Mouse (Mus musculus) C2C12 (cell line): ENCODE measurements around the gene Tpm1. TPM values are rescaled to one million over a fixed set of nuclear protein-coding genes. Genes with fewer than 3 reads are reported as not detected.
A peak's percentile ranks its signal among the peaks of the same experiment; 100 is the strongest.

Experiments
- H3K27me3 ChIP-seq: one replicate; pipeline ENCODE4 v1.6.1; 2011; ENCODE audit not compliant: control insufficient read depth, insufficient read depth, insufficient read length
- H3K36me3 ChIP-seq: one replicate; pipeline ENCODE4 v1.6.1; 2011; ENCODE audit not compliant: control insufficient read depth, insufficient read depth
- H3K4me3 ChIP-seq: one replicate; pipeline ENCODE4 v1.5.1; 2011; ENCODE audit warnings: mild to moderate bottlenecking, control low read depth; ENCODE audit not compliant: poor library complexity, insufficient read depth, severe bottlenecking
- H3K79me2 ChIP-seq: one replicate; pipeline ENCODE4 v1.6.1; 2011; ENCODE audit not compliant: control insufficient read depth, insufficient read depth
- H3K79me3 ChIP-seq: one replicate; pipeline ENCODE4 v1.6.1; 2011; ENCODE audit warnings: low read depth, control low read depth
- H3ac ChIP-seq: one replicate; pipeline ENCODE3; 2011; ENCODE audit warnings: low read depth; ENCODE audit not compliant: control insufficient read depth, insufficient read length
- CEBPB ChIP-seq: IDR thresholded peaks from one replicate; pipeline ENCODE4 v1.6.1; 2011; ENCODE audit warnings: low read depth, mild to moderate bottlenecking, control low read depth, moderate library complexity
- CTCF ChIP-seq: IDR thresholded peaks from one replicate; pipeline ENCODE4 v1.5.1; 2011; ENCODE audit not compliant: control insufficient read depth, insufficient read depth, insufficient read length
- FOSL1 ChIP-seq: IDR thresholded peaks from one replicate; pipeline ENCODE4 v1.8.0; 2011; ENCODE audit warnings: mild to moderate bottlenecking, low read length; ENCODE audit not compliant: poor library complexity, insufficient read depth, severe bottlenecking
- MAX ChIP-seq: IDR thresholded peaks from one replicate; pipeline ENCODE4 v1.6.1; 2011; ENCODE audit warnings: mild to moderate bottlenecking, control low read depth
- MYOD1 ChIP-seq: IDR thresholded peaks from one replicate; pipeline ENCODE4 v1.6.1; 2011; ENCODE audit warnings: low read depth; ENCODE audit not compliant: control insufficient read depth, insufficient read length
- MYOG ChIP-seq: IDR thresholded peaks from one replicate; pipeline ENCODE4 v1.6.1; 2011; ENCODE audit not compliant: control insufficient read depth, insufficient read length; ENCODE audit errors: extremely low read depth
- USF1 ChIP-seq: IDR thresholded peaks from one replicate; pipeline ENCODE4 v1.6.1; 2011; ENCODE audit warnings: low read depth, mild to moderate bottlenecking, control low read depth, moderate library complexity
- polyA plus RNA-seq: library from polyadenylated mRNA; unstranded; fragments of >200 nt; fragmentation: generic; extraction: Trizol; gene quantifications from one replicate; pipeline ENCODE4 v1.2.1, GENCODE M21; 2012; ENCODE audit warnings: missing spikeins

Gene Tpm1
- polyA plus RNA-seq, 1 experiment = 1,080 TPM

DNA sequence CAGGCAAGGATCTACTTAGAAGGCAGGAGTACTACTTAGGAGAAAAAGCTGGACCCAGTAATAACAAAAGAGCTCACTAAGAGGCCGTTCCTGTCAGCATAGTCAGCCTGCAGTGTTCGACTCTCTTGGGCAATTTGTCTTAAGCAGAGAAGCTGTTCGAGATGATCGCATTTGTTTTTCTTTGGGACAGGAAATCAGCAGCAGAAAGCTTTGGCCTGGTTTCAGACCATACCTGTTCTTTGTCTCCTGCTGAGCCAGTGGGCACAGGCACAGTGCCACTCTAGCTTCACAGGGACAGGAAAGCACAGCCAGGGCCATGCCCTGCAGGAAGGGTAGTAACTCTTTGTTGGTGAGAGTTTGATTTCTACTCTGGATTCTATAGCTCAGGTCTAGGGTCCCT lies 42.8 kb downstream of the Tpm1 start:
- TF ChIP-seq MAX (no peak), MYOD1 (no peak), CTCF (no peak), USF1 (no peak), CEBPB (no peak), FOSL1 (no peak), MYOG (no peak)
- H3K79me2 ChIP-seq = no peaks in the 10 kb centered on the region
- no peaks in the 10 kb centered on the region for H3K79me3 ChIP-seq

DNA sequence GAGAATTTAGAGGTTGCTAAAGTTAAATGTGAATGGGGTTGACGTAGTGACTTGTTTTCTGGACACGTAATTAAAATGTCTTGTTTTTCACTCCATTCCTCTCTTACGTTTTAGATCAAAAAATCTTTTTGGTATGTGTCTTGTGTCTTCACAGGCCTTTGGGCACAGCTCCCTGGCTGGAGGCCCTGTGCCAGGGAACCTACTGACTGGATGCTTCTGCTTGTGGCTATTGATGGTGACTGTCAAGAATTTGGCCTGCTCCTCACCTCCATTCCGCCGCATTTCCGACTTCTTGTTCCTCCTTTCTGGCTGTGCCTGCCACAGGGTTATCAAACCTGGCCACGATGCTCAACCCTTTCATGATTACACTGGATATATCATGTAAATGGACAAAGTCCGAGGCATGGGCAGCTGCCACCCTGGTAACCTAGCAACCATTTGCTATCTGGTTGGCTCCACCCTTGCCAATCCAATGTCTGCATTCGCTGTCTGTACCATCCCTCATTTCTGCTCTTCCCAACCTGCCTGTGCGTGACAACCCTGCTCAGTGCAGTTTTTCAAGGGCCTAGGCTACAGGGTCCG lies 44.0 kb downstream of the Tpm1 start:
- Histone ChIP-seq H3K4me3 (no peak overlapping the region), H3K79me3 (no peaks in the 10 kb centered on the region), H3K27me3 (no peaks in the 10 kb centered on the region), H3K79me2 (no peaks in the 10 kb centered on the region), H3K36me3 (no peaks in the 10 kb centered on the region), H3ac (no peak overlapping the region)
- TF ChIP-seq MYOG (no peak), MAX (no peak), MYOD1 (no peak), FOSL1 (no peak), USF1 (no peak), CTCF (no peak), CEBPB (no peak)

More for the DNA sequence above, 42.8 kb downstream of the Tpm1 start:
- Histone ChIP-seq H3ac (no peak overlapping the region), H3K36me3 (no peaks in the 10 kb centered on the region), H3K4me3 (no peak overlapping the region), H3K27me3 (no peaks in the 10 kb centered on the region)

GRCm38 (mm10) chr9:67003656-67004055 lies 45.5 kb downstream of the Tpm1 start:
- no peaks in the 10 kb centered on the region for H3K36me3 ChIP-seq
- no peak overlapping the region for H3ac ChIP-seq
- no peaks in the 10 kb centered on the region for H3K79me3 ChIP-seq
- no peaks in the 10 kb centered on the region for H3K79me2 ChIP-seq
- no peaks in the 10 kb centered on the region for H3K27me3 ChIP-seq
- no peak for TF ChIP-seq MAX
- no peak for TF ChIP-seq CTCF
- TF ChIP-seq MYOD1 = no peak
- no peak for TF ChIP-seq MYOG
- no peak for TF ChIP-seq FOSL1
- no peak for TF ChIP-seq USF1
- TF ChIP-seq CEBPB = no peak
- no peak overlapping the region for H3K4me3 ChIP-seq

DNA sequence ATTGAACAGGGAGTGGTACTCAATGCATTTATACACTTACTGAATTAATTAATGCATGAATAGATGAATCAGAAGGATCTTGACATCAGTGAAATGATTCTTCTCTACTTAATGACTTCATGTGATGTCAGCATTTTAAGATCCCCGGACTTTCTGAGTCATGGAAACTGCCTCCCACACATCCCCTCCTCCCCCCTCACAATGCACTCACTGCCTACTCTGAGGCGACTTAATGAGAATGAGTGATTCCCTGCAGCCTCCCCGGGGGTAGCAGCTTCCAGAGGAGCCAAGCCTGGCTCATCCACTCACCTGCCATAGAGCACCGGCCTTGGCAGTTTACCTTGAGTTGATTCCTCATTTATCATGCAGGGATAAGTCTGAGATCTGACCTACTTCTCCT lies 46.0 kb downstream of the Tpm1 start:
- Histone ChIP-seq H3K4me3 (no peak overlapping the region), H3K27me3 (no peaks in the 10 kb centered on the region), H3K79me3 (no peaks in the 10 kb centered on the region), H3K79me2 (no peaks in the 10 kb centered on the region), H3K36me3 (no peaks in the 10 kb centered on the region), H3ac (no peak overlapping the region)
- no peak for TF ChIP-seq FOSL1

DNA sequence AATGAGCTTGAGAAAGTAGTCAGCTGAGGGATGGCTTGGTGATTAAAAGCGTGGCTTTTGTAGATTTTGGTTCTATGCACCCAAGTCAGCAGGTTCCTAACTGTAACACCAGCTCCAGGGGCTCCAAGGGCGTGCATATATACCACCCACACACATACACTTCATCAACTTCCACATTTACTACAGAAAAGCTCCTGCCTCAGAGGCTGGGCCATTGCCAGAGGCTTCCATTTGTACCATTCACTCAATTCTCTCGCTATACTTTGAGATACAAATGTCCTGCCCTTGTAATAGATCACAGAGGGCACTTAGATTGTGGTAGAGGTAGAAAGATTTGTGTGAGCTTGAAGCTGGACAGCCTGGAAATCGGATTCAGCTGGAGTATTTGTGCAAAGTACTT lies 47.7 kb downstream of the Tpm1 start:
- Histone ChIP-seq H3ac (no peak overlapping the region), H3K4me3 (no peak overlapping the region), H3K79me2 (no peaks in the 10 kb centered on the region), H3K79me3 (no peaks in the 10 kb centered on the region), H3K27me3 (no peaks in the 10 kb centered on the region), H3K36me3 (no peaks in the 10 kb centered on the region)
- no peak for TF ChIP-seq CEBPB
- TF ChIP-seq USF1 = no peak
- TF ChIP-seq MYOG = no peak
- TF ChIP-seq MYOD1 = no peak
- TF ChIP-seq CTCF = no peak

GRCm38 (mm10) chr9:67001050-67001449 lies 48.2 kb downstream of the Tpm1 start:
- no peaks in the 10 kb centered on the region for H3K79me2 ChIP-seq
- no peak for TF ChIP-seq MYOD1
- TF ChIP-seq MYOG = no peak
- TF ChIP-seq CEBPB = no peak
- TF ChIP-seq MAX = no peak
- no peak for TF ChIP-seq FOSL1
- TF ChIP-seq USF1 = no peak
- peak; percentile 86 for TF ChIP-seq CTCF
- H3K4me3 ChIP-seq = no peak overlapping the region
- no peaks in the 10 kb centered on the region for H3K36me3 ChIP-seq
- H3K27me3 ChIP-seq = no peaks in the 10 kb centered on the region
- no peaks in the 10 kb centered on the region for H3K79me3 ChIP-seq
- H3ac ChIP-seq = no peak overlapping the region
